Mouse (Mus musculus): ENCODE measurements around the gene Gla. TPM values are rescaled to one million over a fixed set of nuclear protein-coding genes. Genes with fewer than 3 reads are reported as not detected.

The Gla gene
- polyA plus RNA-seq (2012; rRNA removed): 1.5 and 2.1 TPM in 2 replicates

GRCm38 (mm10) chrX:134600659-134601379 lies at the start of gene Gla, which contains the start of gene Hnrnph2:
Gene Gla (minus strand): TSS chrX:134601125.
Gene Hnrnph2 (plus strand): TSS chrX:134601179.

GRCm38 (mm10) chrX:134585103-134586002 lies 15.6 kb downstream of the Gla start, which contains the start of gene Rpl36a:
Gene Rpl36a (plus strand): TSS chrX:134585654.

GRCm38 (mm10) chrX:134582888-134583669 lies 17.8 kb downstream of the Gla start, which contains the start of gene Btk:
Gene Btk (minus strand): TSS chrX:134583570.

GRCm38 (mm10) chrX:134541145-134541954 lies 59.6 kb downstream of the Gla start, which contains the start of gene Timm8a1:
Gene Timm8a1 (minus strand): TSS chrX:134541865.

Other genes with a start within 250 kb of the Gla start
- gene Drp2, start 196.6 kb downstream of the Gla start, polyA plus RNA-seq (2012; rRNA removed): 3.1 and 4.0 TPM in 2 replicates
- gene Taf7l, start 124.6 kb downstream of the Gla start, polyA plus RNA-seq (2012; rRNA removed): not detected in 2 replicates
- gene Timm8a1, start 59.3 kb downstream of the Gla start, polyA plus RNA-seq (2012; rRNA removed): 0.53 and 0.89 TPM in 2 replicates
- 0.07 and 0.26 TPM in 2 replicates for gene Btk, start 17.6 kb downstream of the Gla start, polyA plus RNA-seq (2012; rRNA removed)
- 119 and 151 TPM in 2 replicates for gene Rpl36a, start 15.5 kb downstream of the Gla start, polyA plus RNA-seq (2012; rRNA removed)
- gene Hnrnph2, start 54 bp upstream of the Gla start, polyA plus RNA-seq (2012; rRNA removed): 4.6 and 6.8 TPM in 2 replicates
- 1.2 and 1.4 TPM in 2 replicates for gene Armcx4, start 85.4 kb upstream of the Gla start, polyA plus RNA-seq (2012; rRNA removed)
- gene Armcx1, start 116.8 kb upstream of the Gla start, polyA plus RNA-seq (2012; rRNA removed): 3.7 and 4.2 TPM in 2 replicates
- gene Armcx6, start 150.3 kb upstream of the Gla start, polyA plus RNA-seq (2012; rRNA removed): 7.6 and 10.4 TPM in 2 replicates
- 4.1 and 4.9 TPM in 2 replicates for gene Armcx3, start 155.5 kb upstream of the Gla start, polyA plus RNA-seq (2012; rRNA removed)
- 78.0 and 88.6 TPM in 2 replicates for gene Armcx2, start 208.1 kb upstream of the Gla start, polyA plus RNA-seq (2012; rRNA removed)

All from ovary, adult 2 months (tissue).